Mouse (Mus musculus): ENCODE results near the gene Ppp1r27. TPM values are rescaled to one million over a fixed set of nuclear protein-coding genes. Genes with fewer than 3 reads are reported as not detected.
A peak's percentile ranks its signal among the peaks of the same experiment; 100 is the strongest.
"Not testable (repeated sequence)": the region's sequence is repeated elsewhere in the genome, so short reads cannot be mapped to it uniquely, and the experiment has no call there.

Ppp1r27 gene
- polyA plus RNA-seq, 1 experiment, result 4.1 TPM

- Histone ChIP-seq H3K27ac (replicated peaks; ENCODE audit: low read depth, low read length) (no peak overlapping the region), H3K4me1 (ENCODE audit: control insufficient read depth, insufficient read depth, insufficient read length, low read length) (no peaks in the 10 kb centered on the region), H3K4me3 (ENCODE audit: insufficient read depth, low read depth, low read length) (no peak overlapping the region)
Observed at GRCm38 (mm10) chr11:120568324-120568723, 17.4 kb upstream of the Ppp1r27 start.

DNA sequence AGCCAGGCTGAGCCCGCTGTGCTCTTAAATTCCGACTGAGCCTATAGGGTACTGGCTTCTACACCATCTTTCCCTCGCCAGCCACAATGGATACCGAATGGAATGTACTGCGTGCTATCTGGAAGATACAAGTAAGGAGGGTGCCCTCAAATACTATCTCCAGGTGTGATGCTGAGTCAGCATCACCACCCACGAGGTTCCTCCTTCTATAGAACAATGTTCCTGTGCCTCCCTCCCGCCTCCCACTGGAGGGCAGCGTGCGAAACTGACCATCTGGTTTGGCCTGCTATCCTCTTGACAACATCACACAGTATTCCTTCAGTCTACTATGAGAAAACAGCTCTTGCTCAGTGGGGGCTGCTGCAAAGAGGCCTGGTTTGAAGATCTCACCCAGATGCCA is 14.2 kb upstream of the Ppp1r27 start:
- Histone ChIP-seq H3K4me3 (ENCODE audit: insufficient read depth, low read depth, low read length) (no peak overlapping the region), H3K4me1 (ENCODE audit: control insufficient read depth, insufficient read depth, insufficient read length, low read length) (no peaks in the 10 kb centered on the region), H3K27ac (replicated peaks; ENCODE audit: low read depth, low read length) (no peak overlapping the region)

GRCm38 (mm10) chr11:120562949-120563348 is 12.0 kb upstream of the Ppp1r27 start:
- H3K27ac ChIP-seq (replicated peaks; ENCODE audit: low read depth, low read length), result no peak overlapping the region
- H3K4me1 ChIP-seq (ENCODE audit: control insufficient read depth, insufficient read depth, insufficient read length, low read length), result no peaks in the 10 kb centered on the region
- no peak overlapping the region for H3K4me3 ChIP-seq (ENCODE audit: insufficient read depth, low read depth, low read length)

GRCm38 (mm10) chr11:120560952-120561728 is 10.2 kb upstream of the Ppp1r27 start:
- no peak overlapping the region for H3K4me3 ChIP-seq (ENCODE audit: insufficient read depth, low read depth, low read length)
- H3K27ac ChIP-seq (replicated peaks; ENCODE audit: low read depth, low read length), result no peak overlapping the region
- H3K4me1 ChIP-seq (ENCODE audit: control insufficient read depth, insufficient read depth, insufficient read length, low read length), result no peaks in the 10 kb centered on the region

- not testable (repeated sequence) for H3K4me1 ChIP-seq (ENCODE audit: control insufficient read depth, insufficient read depth, insufficient read length, low read length); H3K27ac ChIP-seq (replicated peaks; ENCODE audit: low read depth, low read length); H3K4me3 ChIP-seq (ENCODE audit: insufficient read depth, low read depth, low read length)
Observed at GRCm38 (mm10) chr11:120558843-120559242, 7.9 kb upstream of the Ppp1r27 start.

DNA sequence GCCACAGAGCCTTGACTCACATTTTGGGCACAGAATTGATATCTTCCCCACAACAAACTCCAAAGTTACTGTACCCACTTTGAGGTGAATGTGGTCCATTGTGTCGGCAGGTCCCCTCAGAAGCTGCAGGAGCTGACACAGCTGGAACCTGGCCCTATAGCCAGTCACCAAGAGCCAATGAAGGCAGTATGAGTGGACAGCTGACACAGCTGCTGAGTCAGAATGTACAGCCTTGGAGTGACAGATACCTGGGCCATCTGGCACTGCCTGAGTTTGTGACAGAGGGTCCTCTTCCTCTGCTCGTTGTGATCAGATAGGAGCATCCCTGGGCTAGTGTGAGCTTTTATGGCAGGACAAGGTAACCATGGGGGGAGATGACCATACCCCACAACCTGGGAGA is 4.3 kb upstream of the Ppp1r27 start:
- H3K4me3 ChIP-seq (ENCODE audit: insufficient read depth, low read depth, low read length), result no peak overlapping the region
- no peak overlapping the region for H3K27ac ChIP-seq (replicated peaks; ENCODE audit: low read depth, low read length)
- H3K4me1 ChIP-seq (ENCODE audit: control insufficient read depth, insufficient read depth, insufficient read length, low read length), result peaks cover under 1% of the 10 kb centered on the region; the same call in 1 of the 2 replicates

- no peak overlapping the region for H3K27ac ChIP-seq (replicated peaks; ENCODE audit: low read depth, low read length)
- no peak overlapping the region for H3K4me3 ChIP-seq (ENCODE audit: insufficient read depth, low read depth, low read length)
- H3K4me1 ChIP-seq (ENCODE audit: control insufficient read depth, insufficient read depth, insufficient read length, low read length), result peaks cover 4% of the 10 kb centered on the region; the same call in 1 of the 2 replicates
Observed at GRCm38 (mm10) chr11:120554834-120555233, 3.9 kb upstream of the Ppp1r27 start.

GRCm38 (mm10) chr11:120552736-120553135 is 1.8 kb upstream of the Ppp1r27 start:
- Histone ChIP-seq H3K27ac (replicated peaks; ENCODE audit: low read depth, low read length) (no peak overlapping the region), H3K4me3 (ENCODE audit: insufficient read depth, low read depth, low read length) (no peak overlapping the region), H3K4me1 (ENCODE audit: control insufficient read depth, insufficient read depth, insufficient read length, low read length) (peaks cover 6% of the 10 kb centered on the region; the same call in 1 of the 2 replicates)

- peak overlapping the region; percentile 75 for H3K27ac ChIP-seq (replicated peaks; ENCODE audit: low read depth, low read length)
- peak overlapping the region; percentile 69 for H3K4me3 ChIP-seq (ENCODE audit: insufficient read depth, low read depth, low read length)
- H3K4me1 ChIP-seq (ENCODE audit: control insufficient read depth, insufficient read depth, insufficient read length, low read length), result peaks cover 6% of the 10 kb centered on the region; the same call in 1 of the 2 replicates
Observed at GRCm38 (mm10) chr11:120549986-120550809, 734 bp downstream of the Ppp1r27 start.

- Histone ChIP-seq H3K27ac (replicated peaks; ENCODE audit: low read depth, low read length) (peak within 1 kb of the TSS; percentile 75), H3K4me1 (ENCODE audit: control insufficient read depth, insufficient read depth, insufficient read length, low read length) (peaks cover 6% of the 10 kb centered on the region; the same call in 1 of the 2 replicates), H3K4me3 (ENCODE audit: insufficient read depth, low read depth, low read length) (peak within 1 kb of the TSS; percentile 77)
Observed at GRCm38 (mm10) chr11:120549168-120549945, 1.6 kb downstream of the Ppp1r27 start, which contains the start of gene Mcrip1. Mcrip1 (minus strand) TSS chr11:120549727.

DNA sequence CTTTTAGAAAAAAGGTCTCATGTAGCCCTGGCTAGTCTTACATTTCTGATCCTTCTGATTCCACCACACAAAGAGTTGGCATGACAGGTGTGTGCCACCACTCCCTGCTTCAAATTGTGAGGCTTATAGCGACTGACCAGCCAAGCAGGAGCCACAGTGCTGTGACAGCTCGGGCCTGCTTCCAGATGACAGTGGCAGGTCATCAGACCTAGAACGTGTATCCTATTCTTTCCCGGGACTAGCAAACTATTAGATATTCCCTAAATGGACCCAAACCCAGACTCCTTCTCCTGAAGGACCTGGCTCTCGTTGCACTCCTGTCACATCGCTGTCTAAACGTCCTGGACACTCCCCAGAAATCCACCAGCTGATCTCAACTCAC is 2.2 kb downstream of the Ppp1r27 start:
- Histone ChIP-seq H3K27ac (replicated peaks; ENCODE audit: low read depth, low read length) (peak overlapping the region; percentile 65), H3K4me3 (ENCODE audit: insufficient read depth, low read depth, low read length) (peak overlapping the region; percentile 77), H3K4me1 (ENCODE audit: control insufficient read depth, insufficient read depth, insufficient read length, low read length) (peaks cover 6% of the 10 kb centered on the region; the same call in 1 of the 2 replicates)

- Histone ChIP-seq H3K4me1 (ENCODE audit: control insufficient read depth, insufficient read depth, insufficient read length, low read length) (peaks cover 6% of the 10 kb centered on the region; the same call in 1 of the 2 replicates), H3K27ac (replicated peaks; ENCODE audit: low read depth, low read length) (no peak overlapping the region), H3K4me3 (ENCODE audit: insufficient read depth, low read depth, low read length) (peak overlapping the region; percentile 77)
Observed at GRCm38 (mm10) chr11:120548214-120548613, 2.7 kb downstream of the Ppp1r27 start.

- H3K4me1 ChIP-seq (ENCODE audit: control insufficient read depth, insufficient read depth, insufficient read length, low read length), result peaks cover 6% of the 10 kb centered on the region; the same call in 1 of the 2 replicates
- H3K4me3 ChIP-seq (ENCODE audit: insufficient read depth, low read depth, low read length), result no peak overlapping the region
- H3K27ac ChIP-seq (replicated peaks; ENCODE audit: low read depth, low read length), result no peak overlapping the region
Observed at GRCm38 (mm10) chr11:120547469-120547868, 3.5 kb downstream of the Ppp1r27 start.

DNA sequence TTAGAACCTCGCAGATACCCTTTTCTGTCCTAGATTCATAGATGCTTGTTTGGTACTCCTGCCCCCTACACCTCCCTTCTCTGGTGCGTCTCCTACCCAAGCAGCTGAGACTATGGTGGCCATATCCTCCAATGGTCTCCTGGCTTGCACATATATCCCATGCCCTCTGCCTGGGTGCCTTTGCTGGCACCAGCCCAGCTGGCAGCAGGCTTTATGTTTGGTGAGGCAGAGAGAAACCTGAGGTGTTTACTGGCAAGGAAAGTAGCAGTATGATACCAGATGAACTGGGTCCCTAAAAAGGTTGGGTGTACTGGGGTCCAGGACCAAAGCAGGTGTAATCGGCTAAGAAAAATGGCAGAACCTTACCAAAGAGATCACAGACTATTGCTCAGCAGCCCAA is 5.0 kb downstream of the Ppp1r27 start:
- H3K4me3 ChIP-seq (ENCODE audit: insufficient read depth, low read depth, low read length), result no peak overlapping the region
- peaks cover 9% of the 10 kb centered on the region; the same call in 1 of the 2 replicates for H3K4me1 ChIP-seq (ENCODE audit: control insufficient read depth, insufficient read depth, insufficient read length, low read length)
- no peak overlapping the region for H3K27ac ChIP-seq (replicated peaks; ENCODE audit: low read depth, low read length)

GRCm38 (mm10) chr11:120542376-120542775 is 8.6 kb downstream of the Ppp1r27 start:
- H3K4me3 ChIP-seq (ENCODE audit: insufficient read depth, low read depth, low read length), result no peak overlapping the region
- 0 out of 2 replicates have a peak, but pooled peaks cover 3% of the 10 kb centered on the region for H3K4me1 ChIP-seq (ENCODE audit: control insufficient read depth, insufficient read depth, insufficient read length, low read length)
- no peak overlapping the region for H3K27ac ChIP-seq (replicated peaks; ENCODE audit: low read depth, low read length)
